Mouse (Mus musculus) liver, embryonic 14.5 days (tissue): Measurements from ENCODE around the gene Cyp11a1.

ENCODE experiments used
- CTCF ChIP-seq: IDR thresholded peaks from 2 replicates; pipeline ENCODE4 v1.5.1; 2016; ENCODE audit warnings: antibody characterized with exemption, low read depth, control low read depth
- EP300 ChIP-seq: IDR thresholded peaks from 2 replicates; pipeline ENCODE4 v1.6.1; 2016; ENCODE audit warnings: antibody characterized with exemption, low read depth

- no peak for TF ChIP-seq EP300
- TF ChIP-seq CTCF = no peak
Measured at GRCm38 (mm10) chr9:58015856-58016255, 9.6 kb downstream of the Cyp11a1 start.
